Mouse (Mus musculus): ENCODE measurements around the gene Atxn10. TPM values are rescaled to one million over a fixed set of nuclear protein-coding genes. Genes with fewer than 3 reads are reported as not detected.
"Not testable (repeated sequence)": the region's sequence is repeated elsewhere in the genome, so short reads cannot be mapped to it uniquely, and the experiment has no call there.

Atxn10 gene
- polyA plus RNA-seq, 1 experiment from 2014 or later: 548 TPM

- not testable (repeated sequence) for H3K36me3 ChIP-seq (ENCODE audit: control insufficient read depth, insufficient read depth, low read length); H3K27me3 ChIP-seq (ENCODE audit: control insufficient read depth, insufficient read depth, low read depth, low read length); H3K4me3 ChIP-seq (ENCODE audit: low read depth, low read length); H3K27ac ChIP-seq (ENCODE audit: low read length); H3K4me2 ChIP-seq (ENCODE audit: low read length); ATAC-seq; H3K9me3 ChIP-seq (replicated peaks; ENCODE audit: control insufficient read depth, low read length, poor library complexity, severe bottlenecking); H3K9ac ChIP-seq (ENCODE audit: low read depth, low read length); H3K4me1 ChIP-seq (ENCODE audit: control insufficient read depth, insufficient read depth, low read length)
- WGBS: 87% methylated on average over 2 of the region's 2 CpGs
These were observed 7.6 kb upstream of the Atxn10 start for GRCm38 (mm10) chr15:85328455-85328854.

- no peaks in the 10 kb centered on the region for H3K36me3 ChIP-seq (ENCODE audit: control insufficient read depth, insufficient read depth, low read length)
- H3K4me2 ChIP-seq (ENCODE audit: low read length): no peak overlapping the region
- no peaks in the 10 kb centered on the region for H3K4me1 ChIP-seq (ENCODE audit: control insufficient read depth, insufficient read depth, low read length)
- no peak overlapping the region for H3K27ac ChIP-seq (ENCODE audit: low read length)
- ATAC-seq: no peak
- no peak overlapping the region for H3K4me3 ChIP-seq (ENCODE audit: low read depth, low read length)
- no peaks in the 10 kb centered on the region for H3K9me3 ChIP-seq (replicated peaks; ENCODE audit: control insufficient read depth, low read length, poor library complexity, severe bottlenecking)
- H3K27me3 ChIP-seq (ENCODE audit: control insufficient read depth, insufficient read depth, low read depth, low read length): no peaks in the 10 kb centered on the region
- 93% methylated on average over 5 of the region's 5 CpGs for WGBS
- H3K9ac ChIP-seq (ENCODE audit: low read depth, low read length): no peak overlapping the region
These were observed 6.9 kb upstream of the Atxn10 start for GRCm38 (mm10) chr15:85329096-85329495.

- 89% methylated on average over 6 of the region's 6 CpGs for WGBS
- no peaks in the 10 kb centered on the region for H3K27me3 ChIP-seq (ENCODE audit: control insufficient read depth, insufficient read depth, low read depth, low read length)
- H3K27ac ChIP-seq (ENCODE audit: low read length): no peak overlapping the region
- H3K36me3 ChIP-seq (ENCODE audit: control insufficient read depth, insufficient read depth, low read length): no peaks in the 10 kb centered on the region
- no peaks in the 10 kb centered on the region for H3K9me3 ChIP-seq (replicated peaks; ENCODE audit: control insufficient read depth, low read length, poor library complexity, severe bottlenecking)
- ATAC-seq: no peak
- H3K4me3 ChIP-seq (ENCODE audit: low read depth, low read length): no peak overlapping the region
- no peaks in the 10 kb centered on the region for H3K4me1 ChIP-seq (ENCODE audit: control insufficient read depth, insufficient read depth, low read length)
- no peak overlapping the region for H3K4me2 ChIP-seq (ENCODE audit: low read length)
- H3K9ac ChIP-seq (ENCODE audit: low read depth, low read length): no peak overlapping the region
These were observed 6.0 kb upstream of the Atxn10 start for GRCm38 (mm10) chr15:85330024-85330423.

- not testable (repeated sequence) for H3K9me3 ChIP-seq (replicated peaks; ENCODE audit: control insufficient read depth, low read length, poor library complexity, severe bottlenecking); H3K4me2 ChIP-seq (ENCODE audit: low read length); H3K4me3 ChIP-seq (ENCODE audit: low read depth, low read length); H3K36me3 ChIP-seq (ENCODE audit: control insufficient read depth, insufficient read depth, low read length); H3K27ac ChIP-seq (ENCODE audit: low read length); H3K27me3 ChIP-seq (ENCODE audit: control insufficient read depth, insufficient read depth, low read depth, low read length); H3K9ac ChIP-seq (ENCODE audit: low read depth, low read length); ATAC-seq
- 89% methylated on average over 6 of the region's 6 CpGs for WGBS
- peaks cover 18% of the 10 kb centered on the region for H3K4me1 ChIP-seq (ENCODE audit: control insufficient read depth, insufficient read depth, low read length)
These were observed 2.5 kb upstream of the Atxn10 start for GRCm38 (mm10) chr15:85333511-85333910.

GRCm38 (mm10) chr15:85334234-85334633 lies 1.8 kb upstream of the Atxn10 start:
- WGBS: 76% methylated on average over 3 of the region's 3 CpGs
- ATAC-seq: no peak
- Histone ChIP-seq H3K36me3 (ENCODE audit: control insufficient read depth, insufficient read depth, low read length) (no peaks in the 10 kb centered on the region), H3K27ac (ENCODE audit: low read length) (no peak overlapping the region), H3K4me1 (ENCODE audit: control insufficient read depth, insufficient read depth, low read length) (peaks cover 25% of the 10 kb centered on the region), H3K9ac (ENCODE audit: low read depth, low read length) (no peak overlapping the region), H3K4me2 (ENCODE audit: low read length) (no peak overlapping the region), H3K27me3 (ENCODE audit: control insufficient read depth, insufficient read depth, low read depth, low read length) (no peaks in the 10 kb centered on the region), H3K4me3 (ENCODE audit: low read depth, low read length) (no peak overlapping the region), H3K9me3 (replicated peaks; ENCODE audit: control insufficient read depth, low read length, poor library complexity, severe bottlenecking) (no peaks in the 10 kb centered on the region)

- Histone ChIP-seq H3K4me3 (ENCODE audit: low read depth, low read length) (peak overlapping the region; percentile 79), H3K9me3 (replicated peaks; ENCODE audit: control insufficient read depth, low read length, poor library complexity, severe bottlenecking) (no peaks in the 10 kb centered on the region), H3K36me3 (ENCODE audit: control insufficient read depth, insufficient read depth, low read length) (no peaks in the 10 kb centered on the region), H3K27ac (ENCODE audit: low read length) (peak overlapping the region; percentile 98), H3K27me3 (ENCODE audit: control insufficient read depth, insufficient read depth, low read depth, low read length) (no peaks in the 10 kb centered on the region), H3K4me2 (ENCODE audit: low read length) (peak overlapping the region; percentile 90), H3K4me1 (ENCODE audit: control insufficient read depth, insufficient read depth, low read length) (peaks cover 25% of the 10 kb centered on the region), H3K9ac (ENCODE audit: low read depth, low read length) (peak overlapping the region; percentile 98)
- ATAC-seq: peak; percentile 95
- under 1% methylated on average over 54 of the region's 54 CpGs for WGBS
These were observed 401 bp downstream of the Atxn10 start for GRCm38 (mm10) chr15:85336301-85336991.

GRCm38 (mm10) chr15:85337219-85337618 lies 1.2 kb downstream of the Atxn10 start:
- no peaks in the 10 kb centered on the region for H3K9me3 ChIP-seq (replicated peaks; ENCODE audit: control insufficient read depth, low read length, poor library complexity, severe bottlenecking)
- peak overlapping the region; percentile 98 for H3K27ac ChIP-seq (ENCODE audit: low read length)
- peaks cover 25% of the 10 kb centered on the region for H3K4me1 ChIP-seq (ENCODE audit: control insufficient read depth, insufficient read depth, low read length)
- H3K4me3 ChIP-seq (ENCODE audit: low read depth, low read length): peak overlapping the region; percentile 79
- peak overlapping the region; percentile 90 for H3K4me2 ChIP-seq (ENCODE audit: low read length)
- no peak for ATAC-seq
- H3K27me3 ChIP-seq (ENCODE audit: control insufficient read depth, insufficient read depth, low read depth, low read length): no peaks in the 10 kb centered on the region
- WGBS: 49% methylated on average over 9 of the region's 9 CpGs
- H3K36me3 ChIP-seq (ENCODE audit: control insufficient read depth, insufficient read depth, low read length): no peaks in the 10 kb centered on the region
- H3K9ac ChIP-seq (ENCODE audit: low read depth, low read length): peak overlapping the region; percentile 98

- Histone ChIP-seq H3K4me3 (ENCODE audit: low read depth, low read length) (no peak overlapping the region), H3K27ac (ENCODE audit: low read length) (no peak overlapping the region), H3K4me2 (ENCODE audit: low read length) (peak overlapping the region; percentile 90), H3K36me3 (ENCODE audit: control insufficient read depth, insufficient read depth, low read length) (no peaks in the 10 kb centered on the region), H3K9me3 (replicated peaks; ENCODE audit: control insufficient read depth, low read length, poor library complexity, severe bottlenecking) (no peaks in the 10 kb centered on the region), H3K4me1 (ENCODE audit: control insufficient read depth, insufficient read depth, low read length) (peaks cover 25% of the 10 kb centered on the region), H3K9ac (ENCODE audit: low read depth, low read length) (no peak overlapping the region), H3K27me3 (ENCODE audit: control insufficient read depth, insufficient read depth, low read depth, low read length) (no peaks in the 10 kb centered on the region)
- WGBS: 93% methylated on average over 5 of the region's 5 CpGs
- no peak for ATAC-seq
These were observed 1.9 kb downstream of the Atxn10 start for GRCm38 (mm10) chr15:85337979-85338378.

GRCm38 (mm10) chr15:85342246-85342645 lies 6.2 kb downstream of the Atxn10 start:
- no peak for ATAC-seq
- Histone ChIP-seq H3K27ac (ENCODE audit: low read length) (no peak overlapping the region), H3K4me1 (ENCODE audit: control insufficient read depth, insufficient read depth, low read length) (peaks cover 18% of the 10 kb centered on the region), H3K4me2 (ENCODE audit: low read length) (no peak overlapping the region), H3K9me3 (replicated peaks; ENCODE audit: control insufficient read depth, low read length, poor library complexity, severe bottlenecking) (no peaks in the 10 kb centered on the region), H3K4me3 (ENCODE audit: low read depth, low read length) (no peak overlapping the region), H3K36me3 (ENCODE audit: control insufficient read depth, insufficient read depth, low read length) (no peaks in the 10 kb centered on the region), H3K9ac (ENCODE audit: low read depth, low read length) (no peak overlapping the region), H3K27me3 (ENCODE audit: control insufficient read depth, insufficient read depth, low read depth, low read length) (no peaks in the 10 kb centered on the region)
- WGBS: 92% methylated on average over 2 of the region's 2 CpGs

All from midbrain, embryonic 16.5 days (tissue).